Mouse (Mus musculus) brain, embryonic 18.5 days (tissue): ENCODE measurements around the gene Ifi35.
"Not testable (repeated sequence)": the region's sequence is repeated elsewhere in the genome, so short reads cannot be mapped to it uniquely, and the experiment has no call there.

Experiments
- DNase-seq: peaks from one replicate; pipeline ENCODE4 v3.0.0-alpha.2; 2012; ENCODE audit warnings: low read depth, low spot score

Ifi35 gene

DNA sequence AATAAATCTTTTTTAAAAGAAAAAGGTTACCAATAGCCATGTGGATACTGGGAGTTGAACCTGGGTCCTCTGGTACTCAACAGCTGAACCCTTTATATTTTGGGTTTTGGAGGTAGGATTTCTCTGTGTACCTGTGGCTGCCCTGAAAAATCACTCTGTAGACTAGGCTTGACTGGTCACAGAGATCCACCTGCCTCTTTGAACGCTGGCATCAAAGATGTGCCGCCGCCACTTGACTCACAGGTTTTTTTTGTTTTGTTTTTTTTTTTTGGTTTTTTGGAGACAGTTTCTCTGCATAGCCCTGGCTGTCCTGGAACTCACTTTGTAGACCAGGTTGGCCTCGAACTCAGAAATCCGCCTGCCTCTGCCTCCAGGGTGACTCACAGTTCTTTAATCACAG is 421 bp upstream of the Ifi35 start:
- DNase-seq = no peak

DNA sequence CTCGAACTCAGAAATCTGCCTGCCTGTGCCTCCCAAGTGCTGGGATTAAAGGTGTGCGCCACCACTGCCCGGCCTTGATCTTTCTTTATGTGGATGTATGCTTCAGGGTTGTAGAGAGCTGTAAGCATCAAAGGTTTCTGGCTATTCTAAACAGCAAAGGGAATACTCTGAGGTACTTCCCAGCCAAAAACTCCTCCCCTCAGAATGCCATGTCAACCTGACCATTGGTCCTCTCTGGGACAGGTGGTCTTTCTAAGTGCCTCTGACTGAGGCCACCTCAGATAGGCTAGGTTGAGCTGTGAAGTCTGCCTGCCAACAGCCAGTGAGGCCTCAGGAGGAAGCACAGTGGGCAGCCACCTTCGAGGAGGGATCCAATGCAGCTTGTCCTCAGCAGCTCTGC is 692 bp downstream of the Ifi35 start:
- no peak for DNase-seq

DNA sequence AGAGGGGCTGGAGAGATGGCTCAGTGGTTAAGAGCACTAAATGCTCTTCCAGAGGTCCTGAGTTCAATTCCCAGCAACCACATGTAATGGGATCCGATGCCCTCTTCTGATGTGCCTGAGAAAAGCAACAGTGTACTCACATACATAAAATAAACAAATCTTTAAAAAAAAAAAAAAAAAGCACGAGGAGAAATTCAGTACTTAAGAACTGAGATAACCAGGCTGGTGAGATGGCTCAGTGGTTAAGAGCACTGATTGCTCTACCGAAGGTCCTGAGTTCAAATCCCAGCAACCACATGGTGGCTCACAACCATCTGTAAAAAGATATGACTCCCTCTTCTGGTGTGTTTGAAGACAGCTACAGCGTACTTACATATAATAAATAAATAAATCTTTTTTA is 1.4 kb downstream of the Ifi35 start:
- not testable (repeated sequence) for DNase-seq

DNA sequence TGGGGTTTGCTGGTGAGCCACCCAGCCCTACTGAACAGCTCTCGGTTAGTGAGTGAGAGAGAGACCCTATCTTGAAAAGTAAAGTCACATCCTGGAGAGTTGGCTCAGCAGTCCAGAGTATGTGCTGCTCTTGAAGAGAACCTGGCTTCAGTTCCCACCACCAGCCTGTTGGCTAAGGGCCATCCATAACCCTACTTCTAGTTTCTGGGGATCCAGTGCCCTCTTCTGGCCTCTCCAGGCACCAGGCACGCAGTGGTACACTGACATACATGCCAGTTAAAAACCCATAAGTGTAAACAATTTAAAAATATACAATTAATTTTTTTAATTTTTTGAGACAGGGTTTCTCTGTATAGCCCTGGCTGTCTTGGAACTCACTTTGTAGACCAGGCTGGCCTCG is 2.2 kb downstream of the Ifi35 start:
- DNase-seq = no peak

DNA sequence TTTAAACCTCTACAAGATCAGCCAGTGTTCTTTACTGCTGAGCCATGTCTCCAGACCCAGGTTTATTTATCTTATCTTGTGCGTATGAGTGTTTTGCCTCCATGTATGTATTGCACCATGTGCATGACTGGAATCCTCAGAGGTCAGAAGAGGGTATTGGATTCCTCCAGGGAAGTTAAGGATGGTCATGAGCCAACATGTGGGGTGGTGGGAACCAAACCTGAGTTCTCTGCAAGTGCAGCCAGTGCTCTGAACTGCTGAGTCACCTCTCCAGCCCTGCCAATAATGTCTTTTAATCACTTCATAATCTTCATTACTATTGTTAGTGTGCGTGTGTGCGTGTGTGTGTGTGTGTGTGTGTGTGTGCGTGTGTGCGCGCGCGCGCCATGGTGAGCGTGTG is 3.3 kb downstream of the Ifi35 start:
- no peak for DNase-seq

DNA sequence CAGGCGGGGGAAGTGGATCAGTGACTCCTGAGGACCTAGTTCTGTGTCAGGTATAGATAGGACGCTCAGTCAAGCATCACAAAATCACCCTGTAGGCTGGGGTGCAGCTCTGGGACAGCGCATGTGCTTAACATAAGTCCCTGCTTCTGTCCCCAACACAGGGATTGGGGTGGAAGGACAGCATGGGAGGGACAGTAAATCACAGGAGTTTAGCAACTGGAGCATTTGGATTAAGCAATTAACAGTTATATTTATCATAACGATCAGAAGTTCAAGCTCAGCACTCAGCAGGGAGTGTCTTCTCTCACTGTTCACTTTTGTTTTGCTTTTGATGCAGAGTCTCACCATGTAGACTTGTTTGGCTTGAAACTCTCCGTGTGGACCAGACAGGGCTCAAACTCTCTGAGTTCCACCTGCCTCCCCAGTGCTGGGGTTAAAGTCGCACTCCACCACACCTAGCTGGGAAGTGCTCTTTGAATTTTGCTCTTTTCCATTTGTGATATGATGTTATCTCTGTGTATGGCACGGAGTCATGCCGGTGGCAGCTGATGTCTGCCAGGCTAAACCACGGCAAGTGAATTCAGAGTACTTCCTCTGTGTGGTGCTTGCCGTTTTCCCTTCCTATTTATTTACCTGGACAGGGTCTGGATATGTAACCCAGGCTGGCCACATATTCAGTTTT is 4.0 kb downstream of the Ifi35 start:
- no peak for DNase-seq

DNA sequence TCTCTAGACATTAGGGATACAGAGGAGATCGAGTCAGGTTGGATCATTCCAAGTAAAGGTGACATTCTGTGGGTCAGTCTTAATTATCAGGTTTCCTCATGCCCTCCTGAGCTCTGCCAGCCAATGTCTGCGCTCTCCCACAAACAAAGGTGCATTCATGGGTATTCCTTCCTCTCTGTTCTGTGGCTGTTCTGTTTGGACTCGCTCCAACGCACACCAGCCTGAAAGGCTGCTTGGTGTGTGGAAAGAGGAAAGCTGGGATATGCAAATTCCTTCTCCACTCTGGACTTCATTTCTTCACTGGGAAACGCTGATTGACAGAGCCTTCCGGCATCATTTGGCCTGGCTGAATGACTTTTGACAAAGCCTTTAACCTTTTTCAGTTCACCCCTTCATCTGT is 6.5 kb downstream of the Ifi35 start:
- DNase-seq = no peak

DNA sequence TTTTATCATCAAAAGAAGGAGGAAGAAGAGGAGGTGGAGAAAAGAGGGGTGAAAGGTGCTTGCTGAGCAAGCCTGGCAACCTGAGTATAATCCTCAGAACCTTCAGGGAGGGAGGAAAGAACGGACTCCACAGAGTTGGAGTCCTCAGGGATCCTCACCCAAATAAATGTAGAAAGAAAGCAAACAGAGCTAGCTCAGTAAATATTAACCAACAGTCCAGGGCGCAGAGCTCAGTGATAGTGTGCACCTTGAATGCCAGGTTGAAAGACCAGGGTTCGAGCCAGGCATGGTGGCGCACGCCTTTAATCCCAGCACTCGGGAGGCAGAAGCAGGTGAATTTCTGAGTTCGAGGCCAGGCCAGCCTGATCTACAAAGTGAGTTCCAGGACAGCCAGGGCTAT is 7.4 kb downstream of the Ifi35 start:
- DNase-seq = no peak

DNA sequence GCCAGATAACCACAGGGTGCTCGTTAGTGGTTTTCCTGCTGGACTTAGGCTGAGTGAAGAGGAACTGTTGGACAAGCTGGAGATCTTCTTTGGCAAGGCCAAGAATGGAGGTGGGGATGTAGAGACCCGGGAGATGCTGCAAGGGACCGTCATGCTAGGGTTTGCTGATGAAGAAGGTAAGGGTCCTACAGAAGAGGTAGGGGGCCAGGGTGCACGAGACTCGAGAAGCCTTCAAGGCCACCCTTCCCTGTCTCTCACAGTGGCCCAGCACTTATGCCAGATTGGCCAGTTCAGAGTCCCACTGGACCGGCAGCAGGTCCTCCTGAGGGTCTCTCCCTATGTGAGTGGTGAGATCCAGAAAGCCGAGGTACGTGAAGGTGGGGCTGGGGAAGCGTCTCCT is 9.4 kb downstream of the Ifi35 start:
- DNase-seq = no peak

DNA sequence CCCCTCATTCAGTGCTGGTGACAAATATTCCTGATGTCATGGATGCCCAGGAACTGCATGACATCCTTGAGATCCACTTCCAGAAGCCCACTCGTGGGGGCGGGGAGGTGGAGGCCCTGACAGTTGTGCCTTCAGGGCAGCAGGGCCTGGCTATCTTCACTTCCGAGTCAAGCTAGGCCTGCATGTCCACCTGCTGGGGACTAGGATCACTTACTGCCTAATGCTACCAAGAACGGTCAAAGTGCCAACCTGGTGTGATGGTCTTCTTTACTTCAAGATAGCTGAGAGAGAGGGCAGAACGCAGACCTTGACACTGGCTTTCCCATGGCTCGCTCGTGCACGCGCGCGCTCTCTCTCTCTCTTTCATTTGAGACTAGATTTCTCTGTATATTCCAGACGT is 10.0 kb downstream of the Ifi35 start:
- no peak for DNase-seq

DNA sequence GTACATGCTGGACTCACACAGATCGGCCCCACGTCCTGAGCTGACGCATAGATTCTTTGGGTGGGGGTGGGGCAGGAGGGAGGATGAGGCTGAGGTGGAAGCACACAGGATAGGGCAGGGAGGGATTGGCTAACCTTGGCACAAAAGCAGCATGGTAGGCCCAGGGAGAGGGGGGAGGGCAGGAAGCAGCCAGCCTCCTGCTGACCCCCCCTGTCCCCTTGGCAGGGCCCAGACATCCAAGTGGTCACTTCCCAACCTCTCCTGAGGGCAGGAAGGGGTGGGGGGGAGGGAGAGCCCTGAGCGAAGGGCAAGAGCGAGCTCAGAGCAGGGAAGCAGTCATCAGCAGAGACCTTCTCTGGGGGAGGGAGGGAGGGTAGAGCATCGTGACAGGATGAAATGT is 11.5 kb downstream of the Ifi35 start:
- no peak for DNase-seq

DNA sequence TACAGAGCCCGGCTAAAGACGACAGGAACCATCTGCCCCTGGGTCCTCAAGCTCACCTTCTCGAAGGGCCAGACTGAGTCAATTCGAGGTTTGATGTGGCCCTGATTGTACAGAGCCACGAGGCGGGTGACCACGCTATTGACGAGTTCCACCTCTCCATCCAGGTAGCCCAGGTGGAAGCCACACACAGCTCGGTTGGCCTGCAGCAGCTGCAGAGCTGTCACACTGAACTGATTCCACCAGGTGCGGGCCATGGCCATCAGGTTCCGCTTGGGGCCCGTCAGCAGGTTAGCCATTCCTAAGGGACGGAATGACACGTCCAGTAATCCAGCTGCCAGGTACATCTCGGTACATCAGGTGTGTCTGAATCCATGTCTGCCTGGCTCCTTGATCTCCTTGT is 12.1 kb downstream of the Ifi35 start:
- no peak for DNase-seq

DNA sequence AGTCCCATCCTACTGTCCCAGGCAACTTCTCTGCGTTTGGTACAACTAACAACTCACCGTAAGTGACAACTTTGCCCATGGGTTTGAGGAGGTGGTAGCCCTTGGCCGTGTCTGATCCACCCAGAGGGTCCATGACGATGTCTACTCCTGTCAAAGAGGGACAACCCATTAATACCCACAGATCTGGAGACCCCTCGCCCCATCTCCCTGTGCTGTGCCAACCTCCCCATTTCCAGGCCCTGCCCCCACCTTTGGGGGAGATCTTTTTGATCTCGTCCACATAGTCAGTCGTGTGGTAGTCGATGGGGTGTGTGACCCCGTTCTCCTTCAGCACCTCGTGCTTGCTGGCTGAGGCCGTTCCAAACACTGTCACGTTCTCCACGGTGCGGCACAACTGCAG is 13.9 kb downstream of the Ifi35 start:
- no peak for DNase-seq

DNA sequence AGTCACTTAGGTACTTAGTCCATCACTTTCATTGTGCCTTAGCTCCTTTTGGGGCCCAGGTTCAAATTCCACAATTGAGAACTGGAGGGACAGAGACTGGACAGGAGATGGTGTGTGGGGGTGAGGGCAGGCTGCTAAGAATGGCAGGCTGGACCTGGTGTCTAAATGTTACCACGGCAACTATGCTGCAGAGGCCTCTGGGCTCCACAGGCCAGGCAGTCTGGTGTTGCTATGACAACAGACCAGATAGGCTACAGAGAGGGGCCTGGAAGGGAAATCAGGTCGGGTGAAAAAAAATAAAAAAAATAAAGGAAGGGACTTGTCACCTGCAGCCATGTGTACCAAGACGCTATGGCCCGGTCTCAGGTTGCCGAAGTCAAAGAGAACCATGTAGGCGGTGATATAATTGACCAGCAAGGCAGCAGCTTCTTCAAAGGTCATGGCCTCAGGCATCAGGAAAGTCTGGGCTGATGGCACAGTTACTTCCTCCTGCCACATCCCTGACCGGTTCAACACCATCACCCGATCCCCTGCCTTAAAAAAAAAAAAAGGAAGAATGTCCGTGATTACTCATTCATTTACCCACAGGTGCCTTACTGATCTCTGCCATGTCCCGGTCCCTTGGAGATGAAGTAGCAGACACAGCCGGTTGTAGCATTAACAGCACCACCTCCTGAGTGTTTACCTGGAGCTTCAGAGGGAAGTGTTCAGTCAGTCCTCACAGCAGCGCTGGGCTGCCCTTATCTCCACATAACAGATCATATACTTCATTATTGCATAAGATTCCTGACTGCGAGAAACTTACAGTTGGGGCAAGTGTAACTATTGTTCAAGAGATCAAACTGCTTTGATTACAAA is 14.6 kb downstream of the Ifi35 start:
- no peak for DNase-seq

DNA sequence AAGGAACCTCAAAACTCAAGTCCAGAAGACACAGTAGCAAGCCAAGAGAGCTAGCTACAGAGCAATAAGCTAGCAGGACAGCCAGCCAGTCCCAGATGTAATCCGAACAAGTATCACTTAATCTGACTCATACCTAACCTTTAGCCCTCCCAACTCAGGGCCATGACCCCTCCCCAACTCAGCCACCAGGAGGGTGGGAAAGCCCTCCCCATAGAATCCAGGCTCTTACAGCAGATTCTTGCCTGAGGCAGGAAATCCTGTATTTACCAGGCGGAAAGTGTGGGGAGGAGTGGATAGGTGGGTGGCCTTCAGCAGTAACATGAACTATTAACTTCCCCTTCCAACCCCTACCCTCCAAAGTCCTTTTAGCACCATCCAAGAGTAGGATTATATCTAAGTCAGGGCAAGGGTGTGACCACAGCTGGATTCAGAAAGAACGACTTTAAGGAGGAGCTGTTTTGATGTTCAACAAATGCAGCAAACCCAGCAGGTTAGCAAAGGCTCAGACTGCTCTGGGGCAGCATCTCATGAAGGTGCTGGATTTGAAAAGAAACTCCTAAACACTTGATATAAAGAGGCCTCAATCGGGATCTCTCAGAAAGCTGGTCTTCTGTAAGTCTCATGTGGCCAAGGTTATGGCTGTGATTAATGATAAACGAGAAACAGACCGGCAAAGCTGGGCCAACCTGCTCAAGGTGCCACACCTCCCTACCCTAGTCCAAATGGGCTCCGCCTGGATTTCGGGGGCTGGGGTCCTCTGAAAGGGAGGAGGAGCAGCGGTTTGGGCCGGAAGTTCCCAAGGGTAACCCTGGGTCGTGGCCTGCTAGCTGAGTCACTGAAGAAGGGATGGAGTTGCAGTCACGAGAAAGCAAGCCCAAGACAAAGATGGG is 16.2 kb downstream of the Ifi35 start, which contains the start of gene Rnd2:
Gene Rnd2, plus strand, starts transcription at position 789 of the 890 bp plus-strand sequence.
- no peak for DNase-seq

DNA sequence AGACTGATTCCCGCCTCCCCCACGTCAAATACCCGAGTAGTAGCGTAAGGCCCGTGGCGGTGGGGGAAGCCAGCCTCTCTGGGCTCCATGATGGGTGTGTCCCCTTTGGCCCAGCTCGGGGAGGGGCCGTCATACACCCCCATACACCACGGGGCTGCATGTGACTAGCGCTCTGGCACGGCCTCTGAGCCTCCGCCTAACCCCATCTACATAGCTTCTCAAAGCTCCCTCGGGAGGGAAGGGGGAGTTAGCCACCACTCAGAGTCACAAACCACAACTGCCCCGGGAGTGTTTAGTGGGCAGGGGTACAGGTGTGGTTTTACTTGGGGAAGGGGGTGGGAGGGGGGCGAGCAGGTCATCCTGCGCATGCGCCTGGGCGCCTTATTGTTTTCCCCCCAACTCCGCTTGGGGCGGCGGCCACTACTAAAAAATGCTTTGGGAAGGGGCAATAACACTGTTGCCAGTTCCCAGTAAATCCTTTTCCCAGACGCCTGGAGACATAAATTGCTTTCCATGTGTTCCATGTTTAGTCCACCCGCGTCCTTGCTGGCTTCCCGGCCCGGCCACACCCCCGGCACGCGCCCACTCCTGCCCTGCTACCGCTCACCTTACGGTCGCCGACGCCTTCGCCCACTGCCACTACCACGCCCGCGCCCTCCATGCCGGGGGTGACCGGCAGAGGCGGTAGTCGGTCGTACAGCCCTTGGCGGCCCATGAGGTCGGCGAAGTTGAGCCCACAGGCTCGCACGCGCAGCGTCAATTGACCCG is 17.1 kb downstream of the Ifi35 start:
- no peak for DNase-seq

DNA sequence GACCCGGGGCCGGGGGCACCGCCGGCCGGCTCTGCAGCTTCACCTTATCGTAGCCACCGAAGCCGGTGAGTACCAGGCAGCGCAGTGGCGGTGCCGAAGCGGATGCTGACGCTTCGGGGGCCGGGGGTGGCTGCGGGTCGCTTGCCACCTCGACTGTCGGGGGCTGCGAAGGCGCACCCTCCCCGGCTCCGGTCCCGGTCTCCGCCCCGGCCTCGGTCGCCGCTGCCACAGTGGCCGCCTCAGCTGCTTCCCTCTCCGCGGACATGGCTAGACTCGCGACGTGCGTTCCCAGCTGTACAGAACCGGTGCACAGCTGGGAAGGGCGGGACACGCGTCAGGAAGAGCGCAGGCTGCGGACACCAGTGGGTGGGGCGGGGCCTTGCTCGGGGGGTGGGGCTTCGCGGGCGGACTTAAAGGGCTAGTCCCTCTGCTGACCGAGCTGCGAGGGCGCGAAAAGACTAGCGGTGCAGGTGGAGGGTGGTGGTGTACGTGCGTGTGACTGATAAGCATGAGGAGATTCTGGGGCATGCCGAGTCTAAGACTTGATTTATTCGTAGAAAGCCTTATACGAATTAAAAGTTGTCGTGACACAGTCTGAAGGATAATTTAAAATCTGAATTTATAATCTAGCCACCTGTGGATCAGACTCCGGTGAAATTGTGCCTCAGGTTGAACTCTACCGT is 17.8 kb downstream of the Ifi35 start, which contains the start of gene Vat1:
Gene Vat1, minus strand, starts transcription at position 362 of the 683 bp plus-strand sequence.
- peak; percentile 49 for DNase-seq

DNA sequence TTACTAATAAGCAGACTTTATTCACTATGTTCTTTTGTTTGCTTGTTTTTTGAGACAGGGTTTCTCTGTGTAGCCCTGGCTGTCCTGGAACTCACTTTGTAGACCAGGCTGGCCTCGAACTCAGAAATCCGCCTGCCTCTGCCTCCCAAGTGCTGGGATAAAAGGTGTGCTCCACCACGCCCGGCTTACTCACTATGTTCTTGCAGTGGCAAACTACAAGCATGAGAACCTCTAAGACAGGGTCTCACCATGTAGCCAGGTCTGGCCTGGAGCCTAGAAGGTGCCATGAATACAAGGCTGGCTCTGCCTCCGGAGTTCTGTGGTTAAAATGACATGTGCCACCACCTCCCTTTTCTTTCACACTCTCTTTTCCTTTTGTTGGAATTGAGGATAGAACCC is 18.3 kb downstream of the Ifi35 start:
- not testable (repeated sequence) for DNase-seq

DNA sequence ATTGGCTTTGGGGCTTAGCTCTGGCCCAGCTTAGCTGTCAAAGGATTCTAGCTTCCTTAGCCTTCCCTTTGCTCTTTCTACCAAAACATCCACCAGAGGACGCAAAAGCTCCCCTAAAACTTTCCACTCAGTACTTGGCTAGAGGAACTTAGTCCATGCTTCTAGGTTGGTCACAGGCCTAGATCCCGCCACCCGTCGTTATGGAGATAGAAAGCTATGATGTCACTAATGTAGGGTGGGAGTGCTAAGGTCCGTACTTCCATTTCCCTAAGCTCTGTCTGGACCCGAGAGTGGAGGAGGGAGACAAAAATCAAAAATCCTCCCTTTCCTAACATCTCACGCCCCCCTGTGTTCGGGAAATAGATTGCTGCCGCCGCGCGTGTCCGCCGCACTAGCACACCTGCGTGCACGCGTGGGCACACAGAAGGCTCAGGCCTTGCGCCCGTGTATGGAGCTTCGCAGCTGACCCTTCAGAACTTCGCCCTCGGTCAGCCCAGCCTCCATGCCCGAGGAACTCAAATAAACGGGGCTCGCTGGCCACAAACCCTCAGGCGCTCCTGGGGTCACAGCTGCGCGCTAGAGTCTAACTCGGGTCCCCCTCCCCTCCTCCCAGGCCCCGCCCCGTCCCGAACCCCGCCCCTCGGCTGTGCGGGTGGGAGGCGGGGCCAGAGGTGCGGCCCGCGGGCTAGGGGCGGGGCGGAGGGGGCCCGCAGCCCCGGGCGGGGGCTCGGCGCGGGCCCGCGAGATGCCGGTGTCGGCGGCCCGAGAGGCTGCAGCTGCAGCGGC is 19.5 kb downstream of the Ifi35 start:
- peak; percentile 61 for DNase-seq

DNA sequence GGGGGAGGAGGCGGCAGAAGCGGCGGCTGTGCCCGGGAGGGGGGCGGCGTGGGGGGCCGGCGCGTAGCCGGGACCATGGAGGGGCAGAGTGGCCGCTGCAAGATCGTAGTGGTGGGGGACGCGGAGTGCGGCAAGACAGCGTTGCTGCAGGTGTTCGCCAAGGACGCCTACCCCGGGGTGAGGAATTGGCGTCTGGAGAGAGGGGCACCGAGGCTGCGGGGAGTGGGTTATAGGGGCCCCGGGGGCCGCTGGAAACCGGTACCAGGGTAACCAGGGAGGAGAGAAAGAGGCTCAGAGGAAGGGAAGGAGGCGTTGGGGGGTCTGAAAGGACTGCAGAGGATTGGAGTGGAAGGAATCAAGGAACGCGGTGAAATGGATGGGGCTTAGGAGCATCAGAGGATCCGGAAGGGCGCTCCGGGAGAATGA is 20.1 kb downstream of the Ifi35 start:
- no peak for DNase-seq
